In the genomic region with DNA sequence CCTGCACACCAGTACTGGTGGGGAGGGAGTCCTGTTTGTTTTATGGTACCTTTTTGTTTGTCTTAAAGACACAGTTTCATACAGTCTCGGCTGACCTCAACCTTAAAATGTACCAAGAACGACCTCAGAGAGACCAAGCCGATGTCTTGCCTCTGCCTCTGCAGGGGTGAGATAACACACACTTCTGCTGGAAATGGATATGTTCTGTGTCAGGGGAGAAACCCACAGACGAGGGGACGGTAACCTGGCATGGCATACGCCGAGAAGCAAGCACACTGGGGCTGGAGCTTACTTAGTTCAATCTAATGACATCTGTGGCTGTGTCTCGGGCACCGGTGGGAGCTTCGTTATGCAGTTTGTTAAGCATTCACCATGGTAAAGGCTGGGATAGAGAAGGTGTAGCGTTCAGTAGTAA, we compare ENCODE assay signal across 13 mouse cellular contexts. TPM values are rescaled to one million over a fixed set of nuclear protein-coding genes. Genes with fewer than 3 reads are reported as not detected.
DNase-seq lines count a peak whose midpoint lies in the region; ATAC-seq and TF ChIP-seq lines count a peak whose summit lies in the region.
"Had no signal": no experiment of that assay in that cellular context is flagged by ENCODE, and none has a peak within 500 bp of the region (broad histone marks: within the 10 kb centered on the region; RNA-seq: fewer than 3 reads in every experiment).

No protein-coding gene starts in this region.

- H3K27ac ChIP-seq in heart, embryonic 15.5 days: no peak overlapping the region
- H3K27ac ChIP-seq in thymus, adult 2 months (ENCODE audit: control insufficient read depth, insufficient read depth, low read length): peak overlapping the region; percentile 43
- peak overlapping the region; percentile 89 for H3K27ac ChIP-seq in stomach, postnatal 0 days (replicated peaks)
- H3K27ac ChIP-seq: layer of hippocampus, adult 2 months; midbrain, embryonic 10.5 days had no signal

- no peak overlapping the region for H3K4me2 ChIP-seq in heart, embryonic 15.5 days
- no peak overlapping the region for H3K4me2 ChIP-seq in stomach, postnatal 0 days (replicated peaks; ENCODE audit: low read depth)

- no peak for TF ChIP-seq EP300 in stomach, postnatal 0 days (optimal IDR thresholded peaks at IDR 0.05)

- TF ChIP-seq POLR2A in thymus, adult 2 months (IDR thresholded peaks at IDR 0.05; ENCODE audit: control insufficient read depth, extremely low read depth, insufficient read depth, low read length, poor library complexity): no peak

- DNase-seq in heart, adult 18-20 months: no peak
- no peak for DNase-seq in thymus, adult 2 months
- DNase-seq in thymus, postnatal 4 days: no peak
- DNase-seq in liver: peak; percentile 71
- peak; percentile 53 for DNase-seq in stomach, postnatal 0 days (ENCODE audit: low spot score)
- no peak for DNase-seq in adrenal gland, postnatal 36 days
- no peak for DNase-seq in right cerebral cortex, adult 18-20 months
- DNase-seq: thymus, adult 18-20 months had no signal

- 43% methylated on average over 11 of the region's 11 CpGs for WGBS in heart, embryonic 15.5 days
- 16% methylated on average over 11 of the region's 11 CpGs for WGBS in thymus, adult 2 months
- WGBS in stomach, postnatal 0 days: 28% methylated on average over 11 of the region's 11 CpGs

- no peak overlapping the region for H3K4me3 ChIP-seq in heart, embryonic 15.5 days
- no peak overlapping the region for H3K4me3 ChIP-seq in thymus, adult 2 months (ENCODE audit: control insufficient read depth, insufficient read depth, low read length)
- no peak overlapping the region for H3K4me3 ChIP-seq in stomach, postnatal 0 days (ENCODE audit: low read depth, low read length)
- H3K4me3 ChIP-seq: layer of hippocampus, adult 2 months; midbrain, embryonic 10.5 days had no signal

- peaks cover 24% of the 10 kb centered on the region for H3K4me1 ChIP-seq in heart, embryonic 15.5 days (replicated peaks)
- H3K4me1 ChIP-seq in thymus, adult 2 months (replicated peaks; ENCODE audit: control insufficient read depth, insufficient read depth, low read length): peaks cover 44% of the 10 kb centered on the region
- no peaks in the 10 kb centered on the region for H3K4me1 ChIP-seq in stomach, postnatal 0 days (replicated peaks; ENCODE audit: control insufficient read depth, insufficient read depth)

- H3K36me3 ChIP-seq in heart, embryonic 15.5 days: no peaks in the 10 kb centered on the region
- no peaks in the 10 kb centered on the region for H3K36me3 ChIP-seq in thymus, adult 2 months (ENCODE audit: control insufficient read depth, insufficient read depth, low read length)
- no peaks in the 10 kb centered on the region for H3K36me3 ChIP-seq in stomach, postnatal 0 days (ENCODE audit: control insufficient read depth, insufficient read depth, low read length)
- H3K36me3 ChIP-seq: midbrain, embryonic 10.5 days had no signal

- peak overlapping the region; percentile 7; the same call in 1 of the 2 replicates for H3K9ac ChIP-seq in heart, embryonic 15.5 days
- no peak overlapping the region for H3K9ac ChIP-seq in stomach, postnatal 0 days (ENCODE audit: low read length)

- H3K27me3 ChIP-seq in heart, embryonic 15.5 days: no peaks in the 10 kb centered on the region
- H3K27me3 ChIP-seq in thymus, adult 2 months (ENCODE audit: control insufficient read depth, insufficient read depth, low read length): no peaks in the 10 kb centered on the region
- no peaks in the 10 kb centered on the region for H3K27me3 ChIP-seq in stomach, postnatal 0 days (ENCODE audit: control insufficient read depth, insufficient read depth, low read length)

- no peaks in the 10 kb centered on the region for H3K9me3 ChIP-seq in heart, embryonic 15.5 days (replicated peaks)
- no peaks in the 10 kb centered on the region for H3K9me3 ChIP-seq in stomach, postnatal 0 days (ENCODE audit: control insufficient read depth, low read length)
- H3K9me3 ChIP-seq: midbrain, embryonic 10.5 days had no signal

- no peak for ATAC-seq in heart, embryonic 15.5 days (replicated peaks; ENCODE audit: insufficient number of reproducible peaks, insufficient read depth, low FRiP score, low read depth)
- ATAC-seq in stomach, postnatal 0 days (ENCODE audit: low FRiP score, low TSS enrichment): no peak
- ATAC-seq: forebrain, embryonic 16.5 days had no signal

- no peak for TF ChIP-seq CTCF in thymus, adult 2 months (IDR thresholded peaks at IDR 0.05; ENCODE audit: borderline replicate concordance, control insufficient read depth, extremely low read depth, insufficient read depth, low read length, poor library complexity)
- no peak for TF ChIP-seq CTCF in stomach, postnatal 0 days (IDR thresholded peaks at IDR 0.05; ENCODE audit: low read depth)

RNA-seq across cellular contexts. Expression of gene Ina, which starts 30.5 kb away (rescaled TPM):
- 0.58 and 5.8 TPM in 2 replicates for polyA plus RNA-seq in heart, embryonic 15.5 days (2015; fragmentation: Nextera tagmentation; extraction: Ambion mirVana)
- not detected for total RNA-seq in heart, adult 18-20 months (2021)
- 0.24 and 0.30 TPM in 2 replicates for polyA plus RNA-seq in thymus, adult 2 months (2012; rRNA removed)
- polyA plus RNA-seq in stomach, postnatal 0 days (2015; fragmentation: Nextera tagmentation; extraction: Ambion mirVana): 3.5 and 4.2 TPM in 2 replicates
- total RNA-seq in adrenal gland, postnatal 36 days (2021): 1 to 10 TPM; 4.0 to 5.9 TPM
- total RNA-seq: heart, postnatal 25 days had no signal

RNA-seq across cellular contexts. Expression of gene Nt5c2, which starts 31.0 kb away (rescaled TPM):
- 117 and 118 TPM in 2 replicates for polyA plus RNA-seq in heart, embryonic 15.5 days (2015; fragmentation: Nextera tagmentation; extraction: Ambion mirVana)
- 10 to 100 TPM; 63.6 to 64.0 TPM for total RNA-seq in heart, adult 18-20 months (2021)
- polyA plus RNA-seq in thymus, adult 2 months (2012; rRNA removed): 32.8 and 32.9 TPM in 2 replicates
- 59.4 and 70.9 TPM in 2 replicates for polyA plus RNA-seq in stomach, postnatal 0 days (2015; fragmentation: Nextera tagmentation; extraction: Ambion mirVana)
- 10 to 100 TPM; 63.2 to 65.2 TPM for total RNA-seq in adrenal gland, postnatal 36 days (2021)

Comparison
In these comparisons a context has a peak if more than half of its experiments do, and no peak if none do; other contexts are left out.
1. DNase-seq: peak in liver (single experiment) and stomach, postnatal 0 days (single experiment); none in heart, adult 18-20 months (0 of 2), thymus, adult 2 months (single experiment), thymus, postnatal 4 days (single experiment), adrenal gland, postnatal 36 days (0 of 2) and right cerebral cortex, adult 18-20 months (single experiment).